Mouse (Mus musculus) splenic B cell, adult 2 months (primary cell): Measurements from ENCODE around the gene Mettl26.

Experiments
- DNase-seq: peaks from one replicate; pipeline ENCODE4 v3.0.0-alpha.2; 2011; ENCODE audit warnings: low read depth, low spot score
- H3K27me3 ChIP-seq: 2 replicates; pipeline ENCODE4 v1.6.1; 2012; ENCODE audit warnings: mild to moderate bottlenecking, low read length, moderate library complexity, mixed read lengths; ENCODE audit not compliant: control insufficient read depth, poor library complexity, insufficient read depth, severe bottlenecking
- H3K36me3 ChIP-seq: 2 replicates; pipeline ENCODE4 v1.6.1; 2012; ENCODE audit warnings: mild to moderate bottlenecking, low read length, moderate library complexity, mixed read lengths; ENCODE audit not compliant: control insufficient read depth, poor library complexity, insufficient read depth, severe bottlenecking

The Mettl26 gene

GRCm38 (mm10) chr17:25843636-25844395, 31.1 kb upstream of the Mettl26 start:
- no peaks in the 10 kb centered on the region for H3K27me3 ChIP-seq
- no peak for DNase-seq
- peaks cover 5% of the 10 kb centered on the region for H3K36me3 ChIP-seq

- Histone ChIP-seq H3K27me3 (no peaks in the 10 kb centered on the region), H3K36me3 (peaks cover 5% of the 10 kb centered on the region)
- DNase-seq: peak; percentile 92
Observed at GRCm38 (mm10) chr17:25844396-25844901, 30.4 kb upstream of the Mettl26 start, which contains the start of gene Rhot2. Gene Rhot2 (minus strand): TSS chr17:25844851.

- no peak for DNase-seq
- Histone ChIP-seq H3K27me3 (no peaks in the 10 kb centered on the region), H3K36me3 (no peaks in the 10 kb centered on the region; the same call in 1 of the 2 replicates)
Observed at GRCm38 (mm10) chr17:25860229-25860628, 14.6 kb upstream of the Mettl26 start.

- DNase-seq: peak; percentile 95
- Histone ChIP-seq H3K27me3 (no peaks in the 10 kb centered on the region), H3K36me3 (no peaks in the 10 kb centered on the region; the same call in 1 of the 2 replicates)
Observed at GRCm38 (mm10) chr17:25860832-25861703, 13.8 kb upstream of the Mettl26 start, which contains the start of gene Wdr90. Gene Wdr90 (minus strand): TSS chr17:25861501.

GRCm38 (mm10) chr17:25861704-25862612, 12.9 kb upstream of the Mettl26 start:
- H3K27me3 ChIP-seq: no peaks in the 10 kb centered on the region
- no peaks in the 10 kb centered on the region; the same call in 1 of the 2 replicates for H3K36me3 ChIP-seq
- no peak for DNase-seq

GRCm38 (mm10) chr17:25863681-25864080, 11.2 kb upstream of the Mettl26 start:
- no peak for DNase-seq
- Histone ChIP-seq H3K36me3 (no peaks in the 10 kb centered on the region; the same call in 1 of the 2 replicates), H3K27me3 (no peaks in the 10 kb centered on the region)

- no peak for DNase-seq
- Histone ChIP-seq H3K36me3 (no peaks in the 10 kb centered on the region; the same call in 1 of the 2 replicates), H3K27me3 (no peaks in the 10 kb centered on the region)
Observed at GRCm38 (mm10) chr17:25864311-25864710, 10.6 kb upstream of the Mettl26 start.

- DNase-seq: no peak
- Histone ChIP-seq H3K27me3 (no peaks in the 10 kb centered on the region), H3K36me3 (no peaks in the 10 kb centered on the region; the same call in 1 of the 2 replicates)
Observed at GRCm38 (mm10) chr17:25865288-25865687, 9.6 kb upstream of the Mettl26 start.

GRCm38 (mm10) chr17:25866172-25866571, 8.7 kb upstream of the Mettl26 start:
- H3K27me3 ChIP-seq: no peaks in the 10 kb centered on the region
- DNase-seq: no peak
- H3K36me3 ChIP-seq: no peaks in the 10 kb centered on the region; the same call in 1 of the 2 replicates

- no peak for DNase-seq
- no peaks in the 10 kb centered on the region; the same call in 1 of the 2 replicates for H3K36me3 ChIP-seq
Observed at GRCm38 (mm10) chr17:25867509-25867835, 7.4 kb upstream of the Mettl26 start.

GRCm38 (mm10) chr17:25867836-25868600, 6.9 kb upstream of the Mettl26 start:
- Histone ChIP-seq H3K36me3 (no peaks in the 10 kb centered on the region; the same call in 1 of the 2 replicates), H3K27me3 (no peaks in the 10 kb centered on the region)
- peak; percentile 20 for DNase-seq

More at GRCm38 (mm10) chr17:25867509-25867835, 7.4 kb upstream of the Mettl26 start:
- no peaks in the 10 kb centered on the region for H3K27me3 ChIP-seq

GRCm38 (mm10) chr17:25868601-25869191, 6.2 kb upstream of the Mettl26 start, which contains the start of gene Mcrip2:
Gene Mcrip2 (minus strand): TSS chr17:25868764.
- peak; percentile 58 for DNase-seq
- Histone ChIP-seq H3K27me3 (no peaks in the 10 kb centered on the region), H3K36me3 (no peaks in the 10 kb centered on the region; the same call in 1 of the 2 replicates)

- H3K27me3 ChIP-seq: no peaks in the 10 kb centered on the region
- H3K36me3 ChIP-seq: no peaks in the 10 kb centered on the region; the same call in 1 of the 2 replicates
- DNase-seq: no peak
Observed at GRCm38 (mm10) chr17:25869498-25869897, 5.4 kb upstream of the Mettl26 start.
